Mouse (Mus musculus) liver, embryonic 14.5 days (tissue): ENCODE measurements at regions not wholly inside any gene's neighbourhood (a gene's known extent, or its start where the extent isn't known, plus 50 kb on each side); places are given as distances from the start of the nearest gene placed in this dataset.

Experiments used
- CTCF ChIP-seq: IDR thresholded peaks from 2 replicates; pipeline ENCODE4 v1.5.1; 2016; ENCODE audit warnings: antibody characterized with exemption, low read depth, control low read depth
- EP300 ChIP-seq: IDR thresholded peaks from 2 replicates; pipeline ENCODE4 v1.6.1; 2016; ENCODE audit warnings: antibody characterized with exemption, low read depth

- TF ChIP-seq CTCF (no peak), EP300 (no peak)
Observed at GRCm38 (mm10) chr9:90890801-90891200, 471.4 kb upstream of the Zic4 start.
